Mouse (Mus musculus): Measurements from ENCODE around the gene Nudt19. TPM values are rescaled to one million over a fixed set of nuclear protein-coding genes. Genes with fewer than 3 reads are reported as not detected.
"Not testable (repeated sequence)": the region's sequence is repeated elsewhere in the genome, so short reads cannot be mapped to it uniquely, and the experiment has no call there.

The Nudt19 gene
- total RNA-seq, 2 experiments from 2014 or later = 54.1 to 64.3 TPM

- not testable (repeated sequence) for DNase-seq
These were observed 9.9 kb upstream of the Nudt19 start for GRCm38 (mm10) chr7:35565965-35566364.

GRCm38 (mm10) chr7:35564872-35565271 is 8.8 kb upstream of the Nudt19 start:
- DNase-seq = not testable (repeated sequence)

GRCm38 (mm10) chr7:35564067-35564865 is 8.2 kb upstream of the Nudt19 start:
- no peak for DNase-seq

- DNase-seq = no peak
These were observed 7.0 kb upstream of the Nudt19 start for GRCm38 (mm10) chr7:35563071-35563470.

- DNase-seq = no peak
These were observed 3.7 kb upstream of the Nudt19 start for GRCm38 (mm10) chr7:35559838-35560237.

- DNase-seq = peak; percentile 27
These were observed 2.6 kb upstream of the Nudt19 start for GRCm38 (mm10) chr7:35558681-35559080.

GRCm38 (mm10) chr7:35557577-35557976 is 1.5 kb upstream of the Nudt19 start:
- no peak for DNase-seq

GRCm38 (mm10) chr7:35556905-35557304 is 801 bp upstream of the Nudt19 start:
- no peak for DNase-seq

GRCm38 (mm10) chr7:35555224-35556204 is 590 bp downstream of the Nudt19 start:
- DNase-seq = peak; percentile 93

GRCm38 (mm10) chr7:35554605-35555175 is 1.4 kb downstream of the Nudt19 start:
- DNase-seq = peak; percentile 41

- peak; percentile 51 for DNase-seq
These were observed 2.1 kb downstream of the Nudt19 start for GRCm38 (mm10) chr7:35553751-35554604.

- DNase-seq = peak; percentile 67
These were observed 10.2 kb downstream of the Nudt19 start for GRCm38 (mm10) chr7:35545881-35546280.

GRCm38 (mm10) chr7:35537562-35537961 is 18.5 kb downstream of the Nudt19 start, which contains the start of gene Tdrd12:
TSS of gene Tdrd12 (minus strand) at chr7:35537745.
- DNase-seq = no peak

- no peak for DNase-seq
These were observed 20.2 kb downstream of the Nudt19 start for GRCm38 (mm10) chr7:35535750-35536512.

- DNase-seq = not testable (repeated sequence)
These were observed 25.6 kb downstream of the Nudt19 start for GRCm38 (mm10) chr7:35530544-35530943.

- DNase-seq = no peak
These were observed 26.1 kb downstream of the Nudt19 start for GRCm38 (mm10) chr7:35530026-35530425.

- no peak for DNase-seq
These were observed 29.3 kb downstream of the Nudt19 start for GRCm38 (mm10) chr7:35526795-35527194.

- peak; percentile 5 for DNase-seq
These were observed 54.1 kb downstream of the Nudt19 start for GRCm38 (mm10) chr7:35501995-35502394.

- no peak for DNase-seq
These were observed 58.6 kb downstream of the Nudt19 start for GRCm38 (mm10) chr7:35497516-35497915.

Data from adrenal gland, postnatal 10 days (tissue).